In genomic region chr2:150558568-150558967, GRCm38 (mm10) we compare ENCODE assay signal across 9 mouse cellular contexts. TPM values are rescaled to one million over a fixed set of nuclear protein-coding genes. Genes with fewer than 3 reads are reported as not detected.
DNase-seq lines count a peak whose midpoint lies in the region; ATAC-seq and TF ChIP-seq lines count a peak whose summit lies in the region.
"Had no signal": no experiment of that assay in that cellular context is flagged by ENCODE, and none has a peak within 500 bp of the region (broad histone marks: within the 10 kb centered on the region; RNA-seq: fewer than 3 reads in every experiment).

No protein-coding gene starts in this region.

- H3K9ac ChIP-seq in embryonic facial prominence, embryonic 11.5 days (replicated peaks; ENCODE audit: low read length) = no peak overlapping the region
- no peak overlapping the region for H3K9ac ChIP-seq in neural tube, embryonic 11.5 days (ENCODE audit: low read length)
- no peak overlapping the region for H3K9ac ChIP-seq in liver, postnatal 0 days (replicated peaks)
- H3K9ac ChIP-seq in stomach, postnatal 0 days (ENCODE audit: low read length) = no peak overlapping the region
- H3K9ac ChIP-seq: heart, embryonic 15.5 days had no signal

- peak; percentile 69 for TF ChIP-seq CTCF in liver, postnatal 0 days (IDR thresholded peaks at IDR 0.05; ENCODE audit: low read depth)
- TF ChIP-seq CTCF in stomach, postnatal 0 days (IDR thresholded peaks at IDR 0.05; ENCODE audit: low read depth) = peak; percentile 72

- WGBS in embryonic facial prominence, embryonic 11.5 days = 67% methylated on average over 3 of the region's 3 CpGs
- 59% methylated on average over 3 of the region's 3 CpGs for WGBS in embryonic facial prominence, embryonic 10.5 days
- 58% methylated on average over 3 of the region's 3 CpGs for WGBS in neural tube, embryonic 11.5 days
- WGBS in liver, postnatal 0 days (ENCODE audit: insufficient replicate concordance) = 36% methylated on average over 3 of the region's 3 CpGs
- WGBS in stomach, postnatal 0 days = 52% methylated on average over 3 of the region's 3 CpGs

- no peaks in the 10 kb centered on the region for H3K4me1 ChIP-seq in embryonic facial prominence, embryonic 11.5 days (ENCODE audit: control insufficient read depth, insufficient read depth, low read length)
- H3K4me1 ChIP-seq in embryonic facial prominence, embryonic 10.5 days = no peaks in the 10 kb centered on the region
- H3K4me1 ChIP-seq in neural tube, embryonic 11.5 days (ENCODE audit: control insufficient read depth, insufficient read depth, low read length) = no peaks in the 10 kb centered on the region
- no peaks in the 10 kb centered on the region for H3K4me1 ChIP-seq in liver, postnatal 0 days (ENCODE audit: insufficient read depth)
- H3K4me1 ChIP-seq in stomach, postnatal 0 days (replicated peaks; ENCODE audit: control insufficient read depth, insufficient read depth) = no peaks in the 10 kb centered on the region
- H3K4me1 ChIP-seq: heart, embryonic 15.5 days had no signal

- no peaks in the 10 kb centered on the region for H3K9me3 ChIP-seq in embryonic facial prominence, embryonic 11.5 days (replicated peaks; ENCODE audit: control insufficient read depth, low read length)
- H3K9me3 ChIP-seq in embryonic facial prominence, embryonic 10.5 days = no peaks in the 10 kb centered on the region
- H3K9me3 ChIP-seq in neural tube, embryonic 11.5 days (ENCODE audit: control insufficient read depth, low read length) = no peaks in the 10 kb centered on the region
- H3K9me3 ChIP-seq in liver, postnatal 0 days (ENCODE audit: low read length) = no peaks in the 10 kb centered on the region
- no peaks in the 10 kb centered on the region for H3K9me3 ChIP-seq in stomach, postnatal 0 days (ENCODE audit: control insufficient read depth, low read length)
- H3K9me3 ChIP-seq: heart, embryonic 15.5 days had no signal

- H3K27ac ChIP-seq in embryonic facial prominence, embryonic 11.5 days (replicated peaks; ENCODE audit: low read depth, low read length) = no peak overlapping the region
- no peak overlapping the region for H3K27ac ChIP-seq in embryonic facial prominence, embryonic 10.5 days (replicated peaks)
- no peak overlapping the region for H3K27ac ChIP-seq in neural tube, embryonic 11.5 days (ENCODE audit: low read depth, low read length)
- H3K27ac ChIP-seq in liver, postnatal 0 days (ENCODE audit: low read depth) = no peak overlapping the region
- H3K27ac ChIP-seq in stomach, postnatal 0 days (replicated peaks) = no peak overlapping the region
- H3K27ac ChIP-seq: heart, embryonic 15.5 days had no signal

- no peaks in the 10 kb centered on the region for H3K36me3 ChIP-seq in embryonic facial prominence, embryonic 11.5 days (replicated peaks; ENCODE audit: control insufficient read depth, insufficient read depth, low read depth, low read length)
- H3K36me3 ChIP-seq in embryonic facial prominence, embryonic 10.5 days (replicated peaks) = no peaks in the 10 kb centered on the region
- H3K36me3 ChIP-seq in neural tube, embryonic 11.5 days (ENCODE audit: control insufficient read depth, insufficient read depth, low read length) = no peaks in the 10 kb centered on the region
- no peaks in the 10 kb centered on the region for H3K36me3 ChIP-seq in liver, postnatal 0 days (replicated peaks; ENCODE audit: insufficient read depth, low read length)
- H3K36me3 ChIP-seq in stomach, postnatal 0 days (ENCODE audit: control insufficient read depth, insufficient read depth, low read length) = no peaks in the 10 kb centered on the region
- H3K36me3 ChIP-seq: heart, embryonic 15.5 days had no signal

- H3K4me3 ChIP-seq in embryonic facial prominence, embryonic 11.5 days (ENCODE audit: low read depth, low read length) = no peak overlapping the region
- H3K4me3 ChIP-seq in embryonic facial prominence, embryonic 10.5 days = no peak overlapping the region
- no peak overlapping the region for H3K4me3 ChIP-seq in neural tube, embryonic 11.5 days (ENCODE audit: low read depth, low read length)
- H3K4me3 ChIP-seq in liver, postnatal 0 days (ENCODE audit: low read depth, low read length) = no peak overlapping the region
- H3K4me3 ChIP-seq in stomach, postnatal 0 days (ENCODE audit: low read depth, low read length) = no peak overlapping the region
- H3K4me3 ChIP-seq: heart, embryonic 15.5 days had no signal

- DNase-seq in embryonic facial prominence, embryonic 11.5 days (ENCODE audit: low spot score) = peak; percentile 19
- no peak for DNase-seq in embryonic facial prominence, embryonic 10.5 days (ENCODE audit: low spot score)
- DNase-seq in neural tube, embryonic 11.5 days (ENCODE audit: low spot score) = peak; percentile 25
- DNase-seq in neural tube, embryonic 10.5 days (ENCODE audit: extremely low spot score, low spot score) = no peak
- peak; percentile 16 for DNase-seq in embryo, embryonic 11.5 days (ENCODE audit: low read depth, low spot score)
- DNase-seq in liver, postnatal 0 days = peak; percentile 29
- no peak for DNase-seq in stomach, postnatal 0 days (ENCODE audit: low spot score)
- no peak for DNase-seq in ovary, postnatal 10 days (ENCODE audit: low spot score)

- no peaks in the 10 kb centered on the region for H3K27me3 ChIP-seq in embryonic facial prominence, embryonic 11.5 days (ENCODE audit: control insufficient read depth, insufficient read depth, low read length)
- H3K27me3 ChIP-seq in embryonic facial prominence, embryonic 10.5 days (replicated peaks; ENCODE audit: low read depth, poor library complexity, severe bottlenecking) = no peaks in the 10 kb centered on the region
- H3K27me3 ChIP-seq in neural tube, embryonic 11.5 days (ENCODE audit: control insufficient read depth, insufficient read depth, low read length) = no peaks in the 10 kb centered on the region
- no peaks in the 10 kb centered on the region for H3K27me3 ChIP-seq in liver, postnatal 0 days (ENCODE audit: insufficient read depth, low read length)
- H3K27me3 ChIP-seq in stomach, postnatal 0 days (ENCODE audit: control insufficient read depth, insufficient read depth, low read length) = no peaks in the 10 kb centered on the region
- H3K27me3 ChIP-seq: heart, embryonic 15.5 days had no signal

- no peak for TF ChIP-seq EP300 in liver, postnatal 0 days (IDR thresholded peaks at IDR 0.05; ENCODE audit: low read depth)
- no peak for TF ChIP-seq EP300 in stomach, postnatal 0 days (optimal IDR thresholded peaks at IDR 0.05)

- ATAC-seq in embryonic facial prominence, embryonic 11.5 days (replicated peaks; ENCODE audit: insufficient number of reproducible peaks, low FRiP score, low TSS enrichment, low read depth) = no peak
- no peak for ATAC-seq in neural tube, embryonic 11.5 days (ENCODE audit: insufficient read depth, low FRiP score, low TSS enrichment)
- no peak for ATAC-seq in liver, postnatal 0 days
- no peak for ATAC-seq in stomach, postnatal 0 days (ENCODE audit: low FRiP score, low TSS enrichment)

- no peak overlapping the region for H3K4me2 ChIP-seq in embryonic facial prominence, embryonic 11.5 days (ENCODE audit: low read depth, low read length)
- no peak overlapping the region for H3K4me2 ChIP-seq in neural tube, embryonic 11.5 days (ENCODE audit: low read depth)
- H3K4me2 ChIP-seq in liver, postnatal 0 days (ENCODE audit: low read depth, low read length) = no peak overlapping the region
- H3K4me2 ChIP-seq in stomach, postnatal 0 days (replicated peaks; ENCODE audit: low read depth) = no peak overlapping the region
- H3K4me2 ChIP-seq: heart, embryonic 15.5 days had no signal

RNA-seq across cellular contexts. Expression of gene Cst7, which starts 11.6 kb away (rescaled TPM):
- 0.29 and 0.58 TPM in 2 replicates for polyA plus RNA-seq in embryonic facial prominence, embryonic 11.5 days (2014; fragmentation: Nextera tagmentation; extraction: Ambion mirVana)
- polyA plus RNA-seq in embryonic facial prominence, embryonic 10.5 days (2016; fragmentation: Nextera tagmentation; extraction: Ambion mirVana) = 0.20 TPM in 1 of 2 replicates, not detected in the other
- polyA plus RNA-seq in neural tube, embryonic 11.5 days (2014; fragmentation: Nextera tagmentation; extraction: Ambion mirVana) = 0.40 and 0.50 TPM in 2 replicates
- 7.5 and 8.2 TPM in 2 replicates for polyA plus RNA-seq in liver, postnatal 0 days (2015; fragmentation: Nextera tagmentation; extraction: Ambion mirVana)
- polyA plus RNA-seq in stomach, postnatal 0 days (2015; fragmentation: Nextera tagmentation; extraction: Ambion mirVana) = 0.23 and 0.29 TPM in 2 replicates

RNA-seq across cellular contexts. Expression of gene Apmap, which starts 49.8 kb away (rescaled TPM):
- 28.3 and 32.0 TPM in 2 replicates for polyA plus RNA-seq in embryonic facial prominence, embryonic 11.5 days (2014; fragmentation: Nextera tagmentation; extraction: Ambion mirVana)
- 27.9 and 31.5 TPM in 2 replicates for polyA plus RNA-seq in embryonic facial prominence, embryonic 10.5 days (2016; fragmentation: Nextera tagmentation; extraction: Ambion mirVana)
- 39.9 and 41.2 TPM in 2 replicates for polyA plus RNA-seq in neural tube, embryonic 11.5 days (2014; fragmentation: Nextera tagmentation; extraction: Ambion mirVana)
- polyA plus RNA-seq in liver, postnatal 0 days (2015; fragmentation: Nextera tagmentation; extraction: Ambion mirVana) = 38.4 and 46.0 TPM in 2 replicates
- 30.0 and 30.1 TPM in 2 replicates for polyA plus RNA-seq in stomach, postnatal 0 days (2015; fragmentation: Nextera tagmentation; extraction: Ambion mirVana)

Comparison
In these comparisons a context has a peak if more than half of its experiments do, and no peak if none do; other contexts are left out.
1. DNase-seq: peak in embryonic facial prominence, embryonic 11.5 days (single experiment), neural tube, embryonic 11.5 days (single experiment), embryo, embryonic 11.5 days (single experiment) and liver, postnatal 0 days (single experiment); none in embryonic facial prominence, embryonic 10.5 days (single experiment), neural tube, embryonic 10.5 days (single experiment), stomach, postnatal 0 days (single experiment) and ovary, postnatal 10 days (single experiment).